Mouse (Mus musculus): ENCODE data around the gene Nos1ap.

Gene Nos1ap

DNA sequence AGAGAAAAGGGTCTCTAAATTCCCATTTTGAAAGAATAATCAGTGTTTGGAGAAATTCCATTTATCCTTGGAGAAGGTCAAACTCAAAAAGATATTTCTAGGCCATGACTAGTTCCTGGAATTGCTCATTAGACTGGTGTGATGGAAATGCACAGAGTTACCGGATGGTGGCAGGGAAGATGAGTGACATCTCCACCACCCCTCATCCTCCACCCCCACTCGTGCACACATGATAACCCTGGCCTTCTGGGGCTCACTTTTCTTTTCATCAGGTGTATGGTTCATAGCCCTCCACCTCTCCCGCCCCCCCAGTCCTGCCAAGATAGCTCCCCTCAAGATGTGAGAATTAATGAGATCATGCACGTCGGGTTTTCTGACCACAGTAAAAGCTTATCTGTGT, 296.4 kb downstream of the Nos1ap start:
- DNase-seq (ENCODE audit: low spot score in 2 of 2), result no peak

DNA sequence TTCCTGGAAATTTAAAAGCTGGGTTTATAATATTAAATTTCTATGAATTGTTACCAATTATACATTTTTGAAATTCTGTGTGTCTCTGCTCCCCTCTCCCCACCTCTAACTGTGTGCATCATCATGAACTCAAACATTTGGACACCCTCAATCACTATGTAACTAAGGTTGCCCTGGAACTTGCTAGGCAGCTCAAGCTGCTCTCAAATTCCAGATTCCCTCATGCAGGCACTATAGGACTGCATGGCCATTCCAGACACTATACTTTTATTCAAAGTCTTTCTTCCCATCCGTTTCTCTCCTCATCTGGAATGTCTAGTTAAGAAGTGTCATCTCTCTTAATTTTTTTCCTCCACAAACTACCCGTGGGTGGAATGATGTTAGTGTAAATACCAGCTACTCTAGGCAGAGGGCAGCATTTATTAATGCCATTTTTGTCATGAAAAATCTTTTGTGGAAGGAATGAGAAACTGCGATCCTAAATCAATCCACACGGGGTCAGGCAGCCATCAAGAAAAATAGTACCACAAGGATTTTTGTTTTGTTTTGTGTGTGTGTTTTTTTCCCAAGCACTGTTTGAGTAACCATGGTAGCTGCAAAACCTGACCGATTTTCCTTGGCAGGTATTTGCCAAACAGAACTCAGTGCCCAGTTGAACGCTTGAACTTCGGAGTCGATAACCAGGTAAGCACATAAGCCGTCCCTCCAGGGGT, 297.3 kb downstream of the Nos1ap start:
- DNase-seq (ENCODE audit: low spot score in 2 of 2), result peak; percentile 73 to 75

DNA sequence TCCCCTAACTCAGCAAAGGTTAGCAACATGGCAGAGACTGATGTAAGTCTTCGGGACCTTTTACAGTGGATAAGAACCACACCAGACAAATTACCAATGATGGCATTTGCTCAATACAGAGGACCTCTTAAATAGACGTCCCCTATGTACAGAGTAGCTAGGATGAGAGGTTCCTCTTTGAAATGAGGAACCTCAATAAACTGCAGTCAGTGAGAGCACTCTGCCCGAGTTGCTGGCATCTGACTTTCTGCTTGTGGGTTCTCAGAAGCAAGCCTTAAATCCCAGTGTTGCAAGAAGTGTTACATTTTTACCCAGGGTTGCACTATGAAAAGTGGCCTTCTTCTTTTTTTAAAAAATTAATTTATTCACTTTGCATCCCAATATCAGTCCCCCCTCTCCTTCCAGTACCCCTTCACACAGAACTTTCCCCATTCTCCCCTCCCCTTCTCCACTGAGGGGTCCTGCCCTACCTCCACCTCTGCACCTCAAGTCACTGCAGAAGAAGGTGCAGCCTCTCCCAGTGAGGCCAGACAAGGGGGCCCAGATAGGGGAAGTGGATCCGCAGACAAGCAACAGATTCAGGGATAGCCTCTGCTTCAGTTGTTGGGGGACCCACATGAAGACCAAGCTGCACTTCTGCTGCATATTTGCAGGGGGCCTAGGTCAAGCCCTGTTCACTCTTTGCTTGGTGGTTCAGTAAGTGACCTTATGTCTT, 307.1 kb downstream of the Nos1ap start:
- DNase-seq (ENCODE audit: low spot score in 2 of 2), result no peak

DNA sequence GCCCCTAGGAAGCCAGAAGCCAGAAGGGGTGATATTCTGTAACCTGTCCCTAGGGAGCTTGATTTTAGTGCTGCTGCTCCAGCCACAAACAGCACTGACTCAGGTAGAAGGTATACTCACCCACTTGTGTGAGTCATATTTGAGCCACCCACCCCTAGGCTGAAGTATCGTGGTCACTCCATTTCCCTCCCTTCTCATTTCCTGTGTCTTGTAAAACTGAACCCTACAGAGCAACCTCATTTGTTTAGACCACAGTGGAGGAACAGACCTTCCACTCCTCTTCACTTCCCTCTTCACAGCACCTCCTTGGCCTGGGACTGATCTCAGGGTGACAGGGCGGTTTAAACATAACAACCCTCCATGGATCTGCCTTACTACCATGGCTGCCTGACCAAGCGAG, 312.6 kb downstream of the Nos1ap start, which contains the start of gene Sh2d1b1:
Gene Sh2d1b1 (plus strand): TSS at position 305 of the 400 bp plus-strand sequence.
- no peak for DNase-seq (ENCODE audit: low spot score in 2 of 2)

DNA sequence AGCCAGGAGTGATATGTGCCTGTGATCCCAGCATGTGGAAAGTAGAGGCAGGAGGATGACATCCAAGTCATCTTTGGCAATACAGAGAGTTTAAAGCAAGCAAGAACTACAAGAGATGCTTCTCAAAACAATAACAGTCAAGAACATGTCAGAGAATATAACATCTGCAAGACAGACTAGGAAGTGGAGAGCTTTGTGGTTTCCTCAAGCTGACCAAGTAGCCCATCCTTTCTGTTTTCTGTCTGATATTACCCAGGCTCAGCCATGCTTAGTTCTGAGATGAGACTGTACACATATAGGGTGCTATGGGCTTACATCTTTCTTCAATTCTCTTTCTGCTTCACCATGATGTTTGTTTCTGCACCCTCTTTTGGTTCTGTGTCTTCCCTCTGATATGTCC, 316.4 kb downstream of the Nos1ap start:
- no peak for DNase-seq (ENCODE audit: low spot score in 2 of 2)

DNA sequence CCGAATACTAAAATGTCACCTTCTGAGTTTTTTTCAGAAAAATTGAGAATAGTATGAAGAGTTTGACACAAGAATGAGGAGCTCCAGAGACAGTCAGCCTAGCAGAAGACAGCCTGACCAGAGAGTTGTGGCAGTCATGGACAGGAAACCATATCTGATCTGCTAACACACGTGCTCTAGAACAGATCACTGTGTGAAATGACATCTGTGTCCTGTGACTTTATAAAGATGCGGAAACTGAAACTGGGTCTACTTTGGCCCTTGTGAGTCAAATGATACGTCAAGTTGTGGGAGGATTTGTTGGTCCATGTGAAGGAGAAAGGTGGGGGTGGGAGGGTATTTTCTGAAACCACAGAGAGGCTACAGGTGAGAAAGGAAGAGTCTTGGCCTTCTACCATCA, 319.0 kb downstream of the Nos1ap start:
- no peak for DNase-seq (ENCODE audit: low spot score in 2 of 2)

DNA sequence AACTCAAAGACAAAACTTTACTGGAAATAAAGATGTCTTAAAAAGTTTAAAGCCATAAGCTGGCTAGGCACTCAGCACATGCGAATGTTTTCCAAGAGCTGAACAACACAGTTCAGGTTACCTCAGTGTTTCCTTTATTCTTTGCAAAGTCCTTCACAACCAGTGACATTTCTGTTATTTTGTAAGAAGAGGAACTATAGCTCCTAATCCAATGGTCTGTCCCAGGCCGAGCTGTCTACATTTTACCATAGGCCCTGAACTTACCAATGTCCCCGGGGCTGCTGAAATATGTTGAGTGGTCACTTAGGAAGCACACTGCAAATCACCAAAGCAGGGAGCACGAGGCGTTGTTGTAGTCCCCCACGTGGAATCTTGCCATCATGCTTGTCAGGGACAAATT, 319.4 kb downstream of the Nos1ap start:
- no peak for DNase-seq (ENCODE audit: low spot score in 2 of 2)

DNA sequence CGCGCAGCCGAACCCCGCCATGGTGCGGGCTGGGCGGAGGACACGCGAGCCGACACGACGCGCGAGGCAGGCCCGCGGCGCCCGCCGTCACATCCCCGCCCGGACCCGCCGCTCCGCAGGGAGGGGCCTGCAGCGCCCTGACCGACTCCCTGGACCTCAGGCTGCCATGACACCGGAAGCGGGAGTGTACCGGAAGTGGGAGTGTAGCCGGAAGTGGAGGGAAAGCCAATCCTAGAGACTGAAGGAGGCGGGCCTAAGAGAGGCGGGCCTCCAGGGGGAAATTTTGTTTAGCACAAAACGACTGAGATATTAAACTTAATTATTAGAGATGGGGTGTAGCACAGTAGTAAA, 334.1 kb downstream of the Nos1ap start:
- DNase-seq (ENCODE audit: low spot score in 2 of 2), result peak; percentile 87

DNA sequence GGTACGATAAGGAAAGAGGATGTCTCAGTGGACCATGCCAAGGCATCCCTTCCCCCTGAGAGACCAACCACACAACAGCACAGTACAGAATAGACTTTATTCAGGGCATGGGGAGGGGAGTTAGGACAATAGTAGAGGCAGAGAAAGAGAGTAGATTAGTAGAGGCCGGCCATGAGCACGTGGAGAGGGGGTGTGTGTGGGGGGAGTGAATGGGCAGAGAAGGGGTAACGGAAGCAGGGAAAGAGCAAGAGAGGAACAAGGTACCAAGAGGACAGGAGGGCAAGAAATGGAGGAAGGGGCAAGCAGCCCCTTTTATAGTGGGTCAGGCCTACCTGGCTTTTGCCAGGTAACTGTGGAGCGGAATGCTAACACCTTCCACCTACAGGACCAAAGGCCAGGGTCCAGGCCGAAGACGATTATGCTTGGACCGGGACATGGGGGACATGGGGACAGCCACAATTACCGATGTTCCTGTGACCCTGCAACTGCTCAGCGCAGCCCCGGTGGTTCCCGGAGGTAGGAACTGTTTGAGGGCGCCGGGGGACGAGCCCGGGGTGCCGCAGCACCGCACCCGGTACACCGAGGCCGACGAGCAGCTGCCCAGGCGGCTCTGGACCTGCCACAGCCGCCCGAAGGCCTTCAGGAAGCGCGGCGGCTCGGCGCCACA, 334.6 kb downstream of the Nos1ap start:
- DNase-seq (ENCODE audit: low spot score in 2 of 2), result no peak

All from right cerebral cortex, adult 2 months (tissue).